Mouse (Mus musculus): ENCODE data around the gene Ovol1. TPM values are rescaled to one million over a fixed set of nuclear protein-coding genes. Genes with fewer than 3 reads are reported as not detected.

Ovol1 gene
- polyA plus RNA-seq, 1 experiment from 2014 or later = 0.35 TPM

- Histone ChIP-seq H3K9me3 (ENCODE audit: control insufficient read depth, low read length) (no peaks in the 10 kb centered on the region), H3K4me3 (ENCODE audit: low read depth, low read length) (no peak overlapping the region), H3K36me3 (ENCODE audit: control insufficient read depth, insufficient read depth, low read length) (no peaks in the 10 kb centered on the region), H3K27ac (ENCODE audit: low read depth, low read length) (no peak overlapping the region), H3K27me3 (ENCODE audit: control insufficient read depth, insufficient read depth, low read length) (no peaks in the 10 kb centered on the region), H3K4me2 (ENCODE audit: low read depth, low read length, severe bottlenecking) (no peak overlapping the region), H3K4me1 (replicated peaks; ENCODE audit: control insufficient read depth, insufficient read depth, low read length) (peaks cover 8% of the 10 kb centered on the region; the same call in 1 of the 2 replicates), H3K9ac (ENCODE audit: low read length) (no peak overlapping the region)
- ATAC-seq (replicated peaks; ENCODE audit: low FRiP score) (no peak), DNase-seq (ENCODE audit: low spot score) (no peak)
- WGBS = 86% methylated on average over 19 of the region's 19 CpGs
Observed at GRCm38 (mm10) chr19:5572331-5573125, 12.1 kb upstream of the Ovol1 start.

- ATAC-seq (replicated peaks; ENCODE audit: low FRiP score) = no peak
- peaks cover 8% of the 10 kb centered on the region; the same call in 1 of the 2 replicates for H3K4me1 ChIP-seq (replicated peaks; ENCODE audit: control insufficient read depth, insufficient read depth, low read length)
- WGBS = 82% methylated on average over 5 of the region's 5 CpGs
- H3K27ac ChIP-seq (ENCODE audit: low read depth, low read length) = no peak overlapping the region
- no peak overlapping the region for H3K9ac ChIP-seq (ENCODE audit: low read length)
- DNase-seq (ENCODE audit: low spot score) = no peak
- no peaks in the 10 kb centered on the region for H3K36me3 ChIP-seq (ENCODE audit: control insufficient read depth, insufficient read depth, low read length)
- no peak overlapping the region for H3K4me3 ChIP-seq (ENCODE audit: low read depth, low read length)
- no peak overlapping the region for H3K4me2 ChIP-seq (ENCODE audit: low read depth, low read length, severe bottlenecking)
- peaks cover under 1% of the 10 kb centered on the region; the same call in 1 of the 2 replicates for H3K27me3 ChIP-seq (ENCODE audit: control insufficient read depth, insufficient read depth, low read length)
- no peaks in the 10 kb centered on the region for H3K9me3 ChIP-seq (ENCODE audit: control insufficient read depth, low read length)
Observed at GRCm38 (mm10) chr19:5571831-5572230, 11.4 kb upstream of the Ovol1 start.

GRCm38 (mm10) chr19:5570353-5571246 lies 10.2 kb upstream of the Ovol1 start:
- DNase-seq (ENCODE audit: low spot score) = peak; percentile 54
- no peak overlapping the region for H3K27ac ChIP-seq (ENCODE audit: low read depth, low read length)
- no peaks in the 10 kb centered on the region for H3K36me3 ChIP-seq (ENCODE audit: control insufficient read depth, insufficient read depth, low read length)
- WGBS = 90% methylated on average over 32 of the region's 32 CpGs
- no peak overlapping the region for H3K4me2 ChIP-seq (ENCODE audit: low read depth, low read length, severe bottlenecking)
- no peak overlapping the region for H3K9ac ChIP-seq (ENCODE audit: low read length)
- no peaks in the 10 kb centered on the region for H3K9me3 ChIP-seq (ENCODE audit: control insufficient read depth, low read length)
- H3K4me1 ChIP-seq (replicated peaks; ENCODE audit: control insufficient read depth, insufficient read depth, low read length) = peaks cover 8% of the 10 kb centered on the region; the same call in 1 of the 2 replicates
- no peak overlapping the region for H3K4me3 ChIP-seq (ENCODE audit: low read depth, low read length)
- ATAC-seq (replicated peaks; ENCODE audit: low FRiP score) = no peak
- H3K27me3 ChIP-seq (ENCODE audit: control insufficient read depth, insufficient read depth, low read length) = peaks cover 4% of the 10 kb centered on the region; the same call in 1 of the 2 replicates

GRCm38 (mm10) chr19:5569521-5569920 lies 9.1 kb upstream of the Ovol1 start:
- peaks cover 8% of the 10 kb centered on the region; the same call in 1 of the 2 replicates for H3K4me1 ChIP-seq (replicated peaks; ENCODE audit: control insufficient read depth, insufficient read depth, low read length)
- H3K9me3 ChIP-seq (ENCODE audit: control insufficient read depth, low read length) = no peaks in the 10 kb centered on the region
- H3K27ac ChIP-seq (ENCODE audit: low read depth, low read length) = no peak overlapping the region
- no peaks in the 10 kb centered on the region for H3K36me3 ChIP-seq (ENCODE audit: control insufficient read depth, insufficient read depth, low read length)
- ATAC-seq (replicated peaks; ENCODE audit: low FRiP score) (no peak), DNase-seq (ENCODE audit: low spot score) (peak; percentile 54)
- no peak overlapping the region for H3K4me3 ChIP-seq (ENCODE audit: low read depth, low read length)
- no peak overlapping the region for H3K4me2 ChIP-seq (ENCODE audit: low read depth, low read length, severe bottlenecking)
- WGBS = 88% methylated on average over 10 of the region's 10 CpGs
- H3K9ac ChIP-seq (ENCODE audit: low read length) = no peak overlapping the region
- peaks cover 4% of the 10 kb centered on the region; the same call in 1 of the 2 replicates for H3K27me3 ChIP-seq (ENCODE audit: control insufficient read depth, insufficient read depth, low read length)

GRCm38 (mm10) chr19:5568470-5569140 lies 8.2 kb upstream of the Ovol1 start:
- Histone ChIP-seq H3K4me3 (ENCODE audit: low read depth, low read length) (peak overlapping the region; percentile 68), H3K27ac (ENCODE audit: low read depth, low read length) (no peak overlapping the region), H3K9me3 (ENCODE audit: control insufficient read depth, low read length) (no peaks in the 10 kb centered on the region), H3K36me3 (ENCODE audit: control insufficient read depth, insufficient read depth, low read length) (no peaks in the 10 kb centered on the region), H3K4me1 (replicated peaks; ENCODE audit: control insufficient read depth, insufficient read depth, low read length) (peaks cover 8% of the 10 kb centered on the region; the same call in 1 of the 2 replicates), H3K4me2 (ENCODE audit: low read depth, low read length, severe bottlenecking) (peak overlapping the region; percentile 78), H3K27me3 (ENCODE audit: control insufficient read depth, insufficient read depth, low read length) (peaks cover 4% of the 10 kb centered on the region), H3K9ac (ENCODE audit: low read length) (peak overlapping the region; percentile 70)
- ATAC-seq (replicated peaks; ENCODE audit: low FRiP score) (peak; percentile 14), DNase-seq (ENCODE audit: low spot score) (peak; percentile 92)
- 9% methylated on average over 27 of the region's 27 CpGs for WGBS

GRCm38 (mm10) chr19:5567534-5568469 lies 7.4 kb upstream of the Ovol1 start, which contains the start of gene Ap5b1:
Ap5b1 (plus strand) TSS chr19:5568025.
- ATAC-seq (replicated peaks; ENCODE audit: low FRiP score) (peak; percentile 89), DNase-seq (ENCODE audit: low spot score) (peak; percentile 97)
- Histone ChIP-seq H3K9me3 (ENCODE audit: control insufficient read depth, low read length) (no peaks in the 10 kb centered on the region), H3K27me3 (ENCODE audit: control insufficient read depth, insufficient read depth, low read length) (peaks cover 8% of the 10 kb centered on the region), H3K36me3 (ENCODE audit: control insufficient read depth, insufficient read depth, low read length) (no peaks in the 10 kb centered on the region), H3K4me1 (replicated peaks; ENCODE audit: control insufficient read depth, insufficient read depth, low read length) (peaks cover 8% of the 10 kb centered on the region; the same call in 1 of the 2 replicates), H3K4me3 (ENCODE audit: low read depth, low read length) (peak within 1 kb of the TSS; percentile 68), H3K9ac (ENCODE audit: low read length) (peak within 1 kb of the TSS; percentile 70), H3K4me2 (ENCODE audit: low read depth, low read length, severe bottlenecking) (peak within 1 kb of the TSS; percentile 78), H3K27ac (ENCODE audit: low read depth, low read length) (no peak within 1 kb of the TSS)
- WGBS = under 1% methylated on average over 102 of the region's 102 CpGs

GRCm38 (mm10) chr19:5567180-5567533 lies 6.7 kb upstream of the Ovol1 start:
- Histone ChIP-seq H3K36me3 (ENCODE audit: control insufficient read depth, insufficient read depth, low read length) (no peaks in the 10 kb centered on the region), H3K4me3 (ENCODE audit: low read depth, low read length) (peak overlapping the region; percentile 68), H3K27ac (ENCODE audit: low read depth, low read length) (no peak overlapping the region), H3K4me1 (replicated peaks; ENCODE audit: control insufficient read depth, insufficient read depth, low read length) (peaks cover 8% of the 10 kb centered on the region; the same call in 1 of the 2 replicates), H3K9ac (ENCODE audit: low read length) (peak overlapping the region; percentile 70), H3K27me3 (ENCODE audit: control insufficient read depth, insufficient read depth, low read length) (peaks cover 13% of the 10 kb centered on the region), H3K9me3 (ENCODE audit: control insufficient read depth, low read length) (no peaks in the 10 kb centered on the region), H3K4me2 (ENCODE audit: low read depth, low read length, severe bottlenecking) (peak overlapping the region; percentile 78)
- ATAC-seq (replicated peaks; ENCODE audit: low FRiP score) (peak; percentile 40), DNase-seq (ENCODE audit: low spot score) (no peak)
- WGBS = 2% methylated on average over 26 of the region's 26 CpGs
